Mouse (Mus musculus) retina, postnatal 1 day (tissue): Measurements from ENCODE around the gene Adgra1.

Source experiments
- DNase-seq: peaks from one replicate; pipeline ENCODE4 v3.0.0-alpha.2; 2012

The Adgra1 gene

DNA sequence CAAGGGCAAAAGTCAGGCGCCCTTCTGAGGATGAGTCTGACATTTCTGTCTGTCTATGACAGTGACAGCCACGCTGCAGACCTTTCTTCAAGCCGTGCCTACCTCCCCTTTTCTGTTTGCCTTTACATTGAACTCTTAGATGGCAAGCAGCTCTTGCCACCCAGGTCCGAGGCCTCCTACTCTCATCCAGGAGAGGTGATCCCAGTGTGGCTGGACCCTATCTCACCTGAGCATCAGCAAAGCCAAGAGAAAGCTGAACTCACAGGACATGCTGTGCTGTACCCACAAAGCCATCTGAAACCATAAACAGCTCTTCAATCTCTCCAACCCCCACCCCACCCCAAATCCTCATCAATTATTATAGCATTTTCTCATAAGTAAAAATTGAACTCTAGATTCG is 16.7 kb downstream of the Adgra1 start:
- no peak for DNase-seq

DNA sequence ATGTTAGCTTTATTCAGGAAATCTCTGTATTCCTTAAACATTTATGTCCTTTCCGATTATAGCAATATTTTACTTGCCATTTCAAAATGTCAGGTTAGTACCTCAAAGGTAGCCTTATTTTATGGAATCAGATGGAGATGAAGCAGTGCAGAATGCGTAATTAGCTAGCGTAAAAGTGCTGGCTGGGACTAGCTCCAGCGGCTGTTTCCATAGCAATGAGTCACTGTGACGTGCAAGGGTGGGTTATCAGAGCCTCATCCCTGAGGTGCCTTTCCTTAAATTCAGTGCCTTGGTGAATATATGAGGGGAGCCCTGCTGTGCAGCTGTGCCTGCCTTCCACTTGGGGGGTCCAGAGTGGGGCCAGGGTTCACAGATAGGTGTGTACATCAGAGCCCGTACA is 17.1 kb downstream of the Adgra1 start:
- DNase-seq: no peak

DNA sequence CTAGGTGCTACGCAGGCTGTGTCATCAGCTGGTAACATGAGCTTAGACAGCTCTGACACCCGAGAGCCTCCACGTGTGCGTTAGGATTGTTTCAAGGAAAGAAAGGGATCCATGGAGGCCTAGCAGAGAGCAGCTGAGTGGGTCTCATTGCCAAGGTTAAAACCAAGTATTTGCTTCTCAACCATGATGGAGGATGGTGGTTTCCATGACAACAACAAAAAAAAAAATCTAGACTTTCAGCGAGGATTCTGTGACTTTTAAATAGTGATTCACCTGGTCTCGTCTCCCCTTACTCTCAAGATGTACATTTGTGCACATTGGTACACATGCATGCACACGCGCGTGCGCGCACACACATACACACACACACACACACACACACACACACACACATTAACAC is 21.3 kb downstream of the Adgra1 start:
- DNase-seq: no peak

DNA sequence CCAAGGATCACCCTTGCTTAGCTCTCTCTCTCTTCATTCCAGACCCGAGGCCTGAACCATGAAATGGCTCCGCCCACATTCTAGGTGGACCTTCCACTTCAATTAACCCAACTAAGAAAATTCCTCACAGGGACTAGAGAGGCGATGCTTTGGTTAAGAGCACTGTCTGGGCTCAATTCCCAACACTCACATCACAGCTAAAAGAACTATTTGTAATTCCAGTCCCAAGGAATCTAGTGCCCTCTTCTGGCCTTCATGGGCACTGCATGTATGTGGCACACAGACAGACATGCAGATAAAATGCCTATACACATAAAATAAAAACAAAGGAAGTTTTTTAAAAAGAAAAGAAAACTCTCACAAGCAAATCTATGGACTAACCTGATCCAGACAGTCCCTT is 27.4 kb downstream of the Adgra1 start:
- DNase-seq: peak; percentile 81

- no peak for DNase-seq
Observed at GRCm38 (mm10) chr7:139863076-139863475, 29.1 kb downstream of the Adgra1 start.

DNA sequence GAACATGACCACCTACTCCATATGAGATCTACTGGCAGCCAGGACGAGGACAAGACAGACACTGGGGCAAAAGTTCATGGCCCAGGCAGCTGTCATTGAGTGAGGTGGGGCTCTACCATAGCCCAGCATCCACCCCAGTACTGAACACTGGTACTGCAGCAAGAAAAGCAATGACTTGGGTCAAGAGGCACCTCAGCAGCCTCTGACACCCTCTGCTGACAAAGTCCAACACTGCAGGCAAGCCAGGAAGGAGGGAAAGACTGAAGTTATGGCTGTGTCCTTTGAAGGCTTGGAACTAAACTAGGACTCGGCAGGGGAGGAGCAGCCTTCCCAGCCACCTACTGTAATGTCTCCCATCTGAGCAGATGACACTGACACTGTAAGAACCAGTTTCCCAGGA is 30.3 kb downstream of the Adgra1 start:
- peak; percentile 48 for DNase-seq

DNA sequence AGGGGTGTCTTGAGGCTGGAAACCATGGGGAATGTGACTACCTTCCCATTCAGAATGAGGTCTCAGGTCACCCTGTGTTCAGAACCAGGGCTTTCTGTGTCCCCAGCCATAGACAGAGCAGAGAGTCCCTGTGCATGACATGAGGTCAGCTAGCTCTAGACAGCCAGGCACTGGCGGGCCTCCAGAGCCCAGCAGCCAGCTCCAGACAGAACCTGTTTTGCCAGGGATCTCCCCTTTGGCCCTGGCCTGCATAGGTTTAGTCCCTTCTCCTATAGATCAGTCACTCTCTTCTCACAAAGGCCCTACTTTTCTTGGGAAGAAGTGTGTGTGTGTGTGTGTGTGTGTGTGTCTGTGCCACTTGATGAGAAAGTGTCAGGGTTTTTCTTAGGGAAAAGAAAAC is 30.9 kb downstream of the Adgra1 start:
- no peak for DNase-seq

GRCm38 (mm10) chr7:139871014-139871413 is 37.0 kb downstream of the Adgra1 start:
- DNase-seq: no peak

DNA sequence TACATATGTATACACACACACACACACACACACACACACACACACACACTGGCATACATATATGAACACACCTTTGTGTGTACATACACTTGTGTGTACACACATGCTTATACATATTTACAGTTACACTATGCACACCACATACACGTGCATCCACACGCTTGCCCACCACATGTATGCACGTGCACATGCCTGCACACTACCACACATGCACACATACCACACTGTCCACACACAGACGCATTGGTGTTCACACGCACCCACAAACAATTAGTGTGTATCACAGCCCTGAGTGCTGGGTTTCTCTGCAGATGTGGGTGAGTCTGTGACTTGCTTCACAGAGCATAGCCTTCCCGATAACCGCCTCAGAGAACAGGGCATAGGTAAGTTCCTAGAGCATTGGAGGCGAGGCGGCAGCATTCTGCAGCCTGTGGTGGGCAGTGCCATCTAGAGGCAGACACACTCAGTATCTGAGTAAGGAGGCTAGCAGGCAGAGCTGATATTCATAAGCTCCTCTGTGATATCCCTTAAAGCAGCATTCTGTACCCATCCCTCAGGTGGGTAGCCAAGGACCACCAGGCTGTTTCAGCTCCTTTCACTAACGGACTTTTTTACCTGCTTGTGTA is 43.3 kb downstream of the Adgra1 start:
- DNase-seq: peak; percentile 61

DNA sequence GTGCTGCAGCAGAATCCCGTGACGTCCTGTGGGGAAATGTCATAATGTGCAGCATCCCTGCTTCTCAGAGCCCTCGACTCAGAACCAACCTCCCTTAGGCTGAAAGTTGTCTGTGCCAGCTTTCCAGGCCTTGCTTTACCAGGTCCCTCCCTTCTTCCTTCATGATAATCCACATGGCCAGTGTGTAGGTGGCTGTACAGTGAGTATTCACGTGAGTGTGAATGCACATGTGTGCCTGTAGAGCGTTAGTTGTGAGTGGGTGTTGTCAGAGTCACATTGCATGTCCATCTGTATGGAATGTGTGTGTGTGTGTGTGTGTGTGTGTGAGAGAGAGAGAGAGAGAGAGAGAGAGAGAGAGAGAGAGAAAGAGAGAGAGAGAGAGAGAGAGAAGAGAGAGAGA is 44.1 kb downstream of the Adgra1 start:
- peak; percentile 25 for DNase-seq

DNA sequence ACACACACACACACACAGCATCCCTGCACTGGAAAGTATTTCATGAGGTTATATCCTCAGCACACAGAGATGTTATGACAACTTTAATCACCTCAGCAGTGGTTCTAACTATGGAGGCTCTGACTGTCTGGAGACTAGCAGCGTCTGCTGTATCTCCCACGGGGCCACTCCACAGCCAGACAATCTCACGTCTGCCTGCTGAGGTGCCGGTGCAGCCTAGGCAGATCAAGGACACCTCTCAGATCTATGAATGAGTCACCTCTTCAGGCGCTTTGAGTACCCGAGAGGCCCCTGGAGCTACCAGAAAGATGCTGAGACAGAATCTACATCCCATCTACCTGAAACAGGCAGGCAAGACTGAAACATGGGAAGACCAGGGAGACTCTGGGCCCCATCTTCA is 44.6 kb downstream of the Adgra1 start:
- DNase-seq: no peak

DNA sequence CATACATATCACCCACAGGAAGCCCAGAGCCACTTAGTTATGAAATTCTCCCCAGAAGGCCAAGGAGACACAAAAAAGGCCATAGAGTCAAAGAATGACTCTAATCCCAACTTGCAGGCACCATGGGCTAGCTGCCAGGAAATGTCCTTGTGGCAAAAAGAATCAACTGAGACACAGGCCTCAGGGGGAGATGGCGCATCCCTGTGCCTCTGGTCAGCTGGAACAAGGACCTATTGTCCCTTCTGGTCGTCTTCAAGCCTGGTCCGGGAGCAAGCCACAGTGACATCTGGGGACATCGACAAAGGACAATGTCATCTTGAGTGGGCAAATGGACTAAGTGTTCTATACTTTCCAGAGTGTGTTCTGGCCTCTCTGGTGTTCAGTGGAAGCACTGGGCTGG is 49.6 kb downstream of the Adgra1 start:
- no peak for DNase-seq

GRCm38 (mm10) chr7:139891779-139892178 is 57.8 kb downstream of the Adgra1 start:
- no peak for DNase-seq

GRCm38 (mm10) chr7:139894655-139895557 is 60.9 kb downstream of the Adgra1 start, which contains the start of gene Kndc1:
Gene Kndc1, plus strand, starts transcription at chr7:139894696.
- peak; percentile 85 for DNase-seq

DNA sequence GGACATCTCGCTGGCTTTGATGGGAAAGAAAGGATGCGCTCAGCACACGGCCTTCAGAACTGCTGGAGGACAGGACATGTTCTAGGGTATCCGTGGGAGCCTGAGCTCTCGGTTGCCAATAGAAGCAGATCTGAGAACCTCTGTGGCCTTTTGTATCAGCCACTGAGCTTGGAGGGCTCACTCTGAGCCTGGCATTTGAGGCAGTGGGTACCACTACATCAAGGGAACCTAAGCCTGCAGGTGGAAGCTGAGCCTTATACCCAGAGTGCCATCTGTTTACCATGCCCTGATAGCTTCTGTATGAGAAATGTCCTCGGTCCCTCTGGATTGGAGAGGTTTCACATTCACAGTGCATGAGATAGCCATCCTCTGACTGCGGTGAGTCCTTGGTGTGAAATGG is 62.3 kb downstream of the Adgra1 start:
- no peak for DNase-seq

DNA sequence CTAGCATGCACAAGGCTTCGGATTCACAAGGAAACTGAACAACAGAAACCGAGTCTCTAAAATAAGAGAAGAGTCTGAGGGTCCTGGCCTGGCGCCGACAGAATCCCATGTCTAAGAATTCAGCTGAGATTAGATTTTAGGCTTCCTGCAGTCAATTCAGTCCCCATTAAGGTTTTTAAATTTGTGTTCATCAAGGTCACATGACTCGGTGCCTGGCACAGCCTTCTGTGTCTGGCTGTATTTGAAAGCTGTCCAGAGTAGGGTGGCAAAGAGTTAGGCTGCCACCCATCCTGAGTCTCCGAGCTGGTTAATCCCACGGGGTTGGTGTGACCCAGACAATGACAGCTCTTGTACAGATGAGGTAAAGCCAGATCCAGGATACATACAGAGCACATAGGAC is 62.8 kb downstream of the Adgra1 start:
- DNase-seq: no peak

DNA sequence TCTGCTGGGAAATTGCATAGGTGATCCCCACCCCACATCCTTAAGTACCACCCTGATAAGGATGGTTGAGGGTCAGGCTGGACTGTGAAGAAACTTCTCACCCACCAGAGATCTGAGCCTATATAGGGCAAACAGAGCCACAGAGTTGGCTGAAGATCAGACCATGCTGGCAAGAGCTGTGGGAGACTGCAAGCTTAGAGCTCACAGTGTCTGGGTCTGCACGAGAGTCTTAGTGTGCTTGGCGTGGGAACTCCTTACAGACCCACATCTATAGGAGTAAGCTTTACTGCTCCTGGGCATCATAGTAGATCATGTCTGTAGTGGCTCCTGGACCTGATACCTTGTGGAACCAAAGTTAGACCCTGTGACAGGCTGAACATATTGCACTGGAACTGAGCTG is 64.6 kb downstream of the Adgra1 start:
- DNase-seq: no peak

- DNase-seq: no peak
Observed at GRCm38 (mm10) chr7:139899505-139899904, 65.5 kb downstream of the Adgra1 start.

- DNase-seq: no peak
Observed at GRCm38 (mm10) chr7:139900456-139900855, 66.5 kb downstream of the Adgra1 start.

- no peak for DNase-seq
Observed at GRCm38 (mm10) chr7:139900896-139901295, 66.9 kb downstream of the Adgra1 start.

- DNase-seq: no peak
Observed at GRCm38 (mm10) chr7:139901981-139902380, 68.0 kb downstream of the Adgra1 start.

GRCm38 (mm10) chr7:139905261-139905660 is 71.3 kb downstream of the Adgra1 start:
- no peak for DNase-seq

DNA sequence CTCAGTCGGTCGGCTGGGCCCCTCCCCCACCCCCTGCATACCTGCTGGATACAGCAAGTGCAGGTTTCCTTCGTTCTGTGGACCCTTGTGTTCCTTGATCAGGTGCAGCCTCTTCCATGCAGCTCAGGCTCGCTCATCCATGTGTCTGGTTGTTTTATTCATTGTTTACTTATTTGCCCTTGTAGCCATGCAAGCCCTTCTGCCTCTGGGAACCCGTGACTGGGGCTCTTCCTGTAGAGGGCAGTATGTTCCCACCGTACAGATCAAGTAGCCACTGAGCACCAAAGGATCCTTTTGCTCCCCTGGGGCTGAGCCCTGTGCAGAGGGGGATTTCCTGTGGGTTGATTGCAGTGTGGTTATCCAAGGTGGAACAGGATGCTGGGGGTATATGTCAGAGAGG is 71.7 kb downstream of the Adgra1 start:
- DNase-seq: peak; percentile 72

GRCm38 (mm10) chr7:139908176-139908575 is 74.2 kb downstream of the Adgra1 start:
- DNase-seq: no peak
